Mouse (Mus musculus) embryonic facial prominence, embryonic 11.5 days (tissue): ENCODE measurements at regions not wholly inside any gene's neighbourhood (a gene's known extent, or its start where the extent isn't known, plus 50 kb on each side); places are given as distances from the start of the nearest gene placed in this dataset.

Experiments used
- ATAC-seq: fragments of 200-750 bp; cut with Nextera tagmentation; replicated peaks from 2 replicates; pipeline ENCODE4 v1.8.0; 2017; ENCODE audit warnings: low read depth; ENCODE audit not compliant: insufficient number of reproducible peaks, low FRiP score, low TSS enrichment
- DNase-seq: peaks from one replicate; pipeline ENCODE4 v3.0.0-alpha.2; 2015; ENCODE audit warnings: low spot score
- H3K27ac ChIP-seq: fragments of 300-500 bp; sonication (generic); replicated peaks from 2 replicates; pipeline ENCODE4 v1.5.1; 2014; ENCODE audit warnings: mild to moderate bottlenecking, low read depth, low read length, control low read depth
- H3K27me3 ChIP-seq: fragments of 300-500 bp; sonication (generic); 2 replicates; pipeline ENCODE4 v1.6.1; 2014; ENCODE audit warnings: mild to moderate bottlenecking, low read length, moderate library complexity, mixed read lengths; ENCODE audit not compliant: control insufficient read depth, insufficient read depth
- H3K36me3 ChIP-seq: fragments of 300-500 bp; sonication (generic); replicated peaks from 2 replicates; pipeline ENCODE4 v1.6.1; 2014; ENCODE audit warnings: low read depth, mild to moderate bottlenecking, low read length, moderate library complexity, mixed read lengths; ENCODE audit not compliant: control insufficient read depth, insufficient read depth
- H3K4me1 ChIP-seq: fragments of 300-500 bp; sonication (generic); 2 replicates; pipeline ENCODE4 v1.6.1; 2014; ENCODE audit warnings: low read length, mixed read lengths; ENCODE audit not compliant: control insufficient read depth, insufficient read depth
- H3K4me2 ChIP-seq: fragments of 300-500 bp; sonication (generic); 2 replicates; pipeline ENCODE4 v1.6.1; 2014; ENCODE audit warnings: low read depth, mild to moderate bottlenecking, control low read depth, low read length, moderate library complexity
- H3K4me3 ChIP-seq: fragments of 300-500 bp; sonication (generic); 2 replicates; pipeline ENCODE4 v1.5.1; 2014; ENCODE audit warnings: low read depth, low read length, control low read depth
- H3K9ac ChIP-seq: fragments of 300-500 bp; sonication (generic); replicated peaks from 2 replicates; pipeline ENCODE4 v1.6.1; 2014; ENCODE audit warnings: mild to moderate bottlenecking, control low read depth, low read length
- H3K9me3 ChIP-seq: fragments of 300-500 bp; sonication (generic); replicated peaks from 2 replicates; pipeline ENCODE4 v1.6.1; 2016; ENCODE audit warnings: mild to moderate bottlenecking, low read length, inconsistent platforms, mixed read lengths; ENCODE audit not compliant: control insufficient read depth
- WGBS: fragments of 180-500 bp; shearing (Covaris S2); extraction: QIAGEN DNeasy Blood & Tissue Kit; methylation state at CpG from one replicate; pipeline ENCODE4 v1.1.7; 2014; 5-methylcytosine and 5-hydroxymethylcytosine counted together

DNA sequence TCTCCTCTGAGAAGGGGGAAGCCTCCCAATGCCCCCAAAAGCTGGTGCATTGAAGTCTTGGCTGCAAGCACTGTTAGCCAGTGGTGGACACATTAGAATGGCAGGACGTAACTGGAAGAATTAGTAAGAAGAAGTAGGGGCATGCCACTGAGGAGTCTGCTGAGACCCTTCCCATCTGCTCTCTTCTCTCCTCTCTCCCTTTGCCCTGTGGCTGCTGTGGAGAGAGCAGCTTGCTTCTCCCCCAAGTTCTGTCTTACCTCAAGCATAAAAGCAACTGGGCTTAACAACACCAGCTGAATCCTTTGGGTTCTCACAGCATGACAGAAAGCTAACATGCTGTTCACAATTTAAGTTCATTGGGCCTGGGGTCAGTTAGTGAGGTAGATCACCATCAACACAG is 95.1 kb downstream of the Ptger2 start:
- Histone ChIP-seq H3K27me3 (no peaks in the 10 kb centered on the region), H3K9ac (no peak overlapping the region), H3K36me3 (no peaks in the 10 kb centered on the region), H3K9me3 (no peaks in the 10 kb centered on the region), H3K27ac (no peak overlapping the region), H3K4me1 (no peaks in the 10 kb centered on the region), H3K4me2 (no peak overlapping the region), H3K4me3 (no peak overlapping the region)
- ATAC-seq (no peak), DNase-seq (no peak)
- WGBS = 82% methylated on average over 1 of the region's 1 CpGs
